Mouse (Mus musculus): Measurements from ENCODE around the gene Wsb2. TPM values are rescaled to one million over a fixed set of nuclear protein-coding genes. Genes with fewer than 3 reads are reported as not detected.

Wsb2 gene
- polyA plus RNA-seq, 1 experiment: 205 TPM

Other genes with a start within 250 kb of the Wsb2 start
- 52.0 and 65.2 TPM in 2 replicates for gene Suds3, start 241.2 kb upstream of the Wsb2 start, polyA plus RNA-seq (2012; rRNA removed)
- 18.1 and 37.8 TPM in 2 replicates for gene Taok3, start 237.2 kb upstream of the Wsb2 start, polyA plus RNA-seq (2012; rRNA removed)
- gene Pebp1, start 69.7 kb upstream of the Wsb2 start, polyA plus RNA-seq (2012; rRNA removed): 259 and 294 TPM in 2 replicates
- 40.2 and 63.7 TPM in 2 replicates for gene Vsig10, start 38.2 kb upstream of the Wsb2 start, polyA plus RNA-seq (2012; rRNA removed)
- 26.8 and 27.5 TPM in 2 replicates for gene Rfc5, start 31.7 kb downstream of the Wsb2 start, polyA plus RNA-seq (2012; rRNA removed)
- gene Ksr2, start 56.7 kb downstream of the Wsb2 start, polyA plus RNA-seq (2012; rRNA removed): 0.04 and 0.05 TPM in 2 replicates

All from large intestine, adult 2 months (tissue).